Mouse (Mus musculus) kidney, postnatal 10 days (tissue): ENCODE measurements around the gene Itgav.
"Not testable (repeated sequence)": the region's sequence is repeated elsewhere in the genome, so short reads cannot be mapped to it uniquely, and the experiment has no call there.

Experiments
- DNase-seq: peaks from one replicate; pipeline ENCODE4 v3.0.0; 2021; ENCODE audit warnings: mixed read lengths

Itgav gene

DNA sequence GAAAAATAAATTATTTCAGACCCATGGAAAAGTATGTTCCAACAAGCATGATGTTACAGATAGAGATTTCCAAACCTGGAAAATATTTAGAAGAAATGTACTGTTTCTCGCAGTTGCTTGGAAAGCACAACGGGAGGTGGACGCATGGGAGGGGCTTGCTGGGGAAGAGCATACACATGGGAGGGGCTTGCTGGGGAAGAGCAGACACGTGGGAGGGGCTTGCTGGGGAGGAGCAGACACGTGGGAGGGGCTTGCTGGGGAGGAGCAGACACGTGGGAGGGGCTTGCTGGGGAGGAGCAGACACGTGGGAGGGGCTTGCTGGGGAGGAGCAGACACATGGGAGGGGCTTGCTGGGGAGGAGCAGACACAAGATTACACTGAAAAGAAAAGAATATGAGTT is 10.9 kb upstream of the Itgav start:
- DNase-seq = not testable (repeated sequence)

DNA sequence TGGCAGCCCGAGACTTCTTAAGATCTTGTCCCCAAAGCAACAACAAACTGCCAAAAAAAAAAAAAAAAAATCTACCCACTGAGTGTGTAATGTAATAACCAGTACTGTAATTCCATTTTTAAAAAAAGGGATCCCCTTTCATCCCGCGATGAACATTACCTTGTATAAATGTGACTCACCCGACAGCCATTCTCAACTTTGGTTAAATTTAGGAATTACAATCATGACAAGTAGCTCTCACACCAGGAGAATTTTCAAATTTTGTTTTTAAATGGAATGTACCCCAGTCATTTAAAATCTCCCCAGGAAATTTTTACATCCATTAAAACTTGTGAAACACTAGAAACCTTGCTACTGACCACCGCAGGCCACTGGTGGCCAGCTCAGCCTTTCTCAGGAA is 10.3 kb upstream of the Itgav start:
- DNase-seq = no peak

DNA sequence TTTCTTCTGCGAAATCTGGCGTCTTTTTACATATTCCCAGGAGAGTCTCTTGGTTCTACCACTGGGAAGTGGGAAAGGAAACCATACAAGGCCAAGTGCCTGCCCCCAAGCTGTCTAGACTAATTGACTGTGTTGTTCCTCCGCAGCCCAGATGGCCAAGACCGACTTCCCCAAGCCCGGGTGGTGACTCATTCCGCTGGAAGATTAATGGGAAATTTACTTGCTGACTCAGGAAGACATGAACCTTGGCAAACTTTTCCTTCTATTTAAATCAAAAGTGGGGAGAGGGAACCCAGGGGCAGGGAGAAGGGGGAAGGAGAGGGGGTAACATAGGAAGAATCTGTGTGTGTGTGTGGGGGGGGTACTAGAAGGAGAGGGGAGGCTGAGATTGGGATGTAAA is 9.4 kb upstream of the Itgav start:
- DNase-seq = peak; percentile 91

DNA sequence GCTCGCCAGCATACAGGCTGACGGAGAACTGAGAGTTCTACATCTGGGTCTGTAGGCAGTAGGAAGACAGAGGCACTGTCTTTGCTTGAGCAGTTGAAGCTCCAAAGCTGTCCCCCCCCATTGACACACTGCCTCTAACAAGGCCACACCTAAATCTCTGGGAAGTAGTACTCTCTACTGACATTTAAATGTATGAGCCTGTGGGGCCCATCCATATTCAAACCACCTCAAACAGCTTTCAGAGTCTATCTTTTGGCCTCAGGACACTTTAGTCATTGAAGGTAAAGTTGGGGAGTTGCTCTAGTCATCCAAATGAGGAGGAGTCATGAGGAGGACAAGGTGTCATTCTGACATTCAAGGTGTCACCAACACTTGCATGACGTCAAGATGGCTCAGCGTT is 5.9 kb upstream of the Itgav start:
- no peak for DNase-seq

DNA sequence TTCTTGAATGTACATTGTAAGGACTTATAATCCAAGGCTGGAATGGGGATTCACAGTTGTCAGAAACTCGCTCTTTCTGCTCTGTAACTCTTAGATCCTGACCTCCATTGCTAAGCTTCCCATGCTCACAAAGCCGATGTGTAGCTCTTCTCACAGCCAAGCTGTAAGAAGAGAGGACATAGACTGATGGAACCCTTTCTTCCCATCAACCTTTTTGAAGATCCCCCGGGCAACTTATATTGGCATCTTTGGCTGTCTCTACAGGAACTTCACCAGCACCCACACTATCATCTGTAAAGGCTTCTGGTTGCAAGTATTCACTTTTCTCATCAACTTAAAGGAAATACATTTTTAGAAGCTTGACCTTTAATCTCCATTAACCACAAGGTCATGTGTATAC is 2.6 kb upstream of the Itgav start:
- DNase-seq = no peak

DNA sequence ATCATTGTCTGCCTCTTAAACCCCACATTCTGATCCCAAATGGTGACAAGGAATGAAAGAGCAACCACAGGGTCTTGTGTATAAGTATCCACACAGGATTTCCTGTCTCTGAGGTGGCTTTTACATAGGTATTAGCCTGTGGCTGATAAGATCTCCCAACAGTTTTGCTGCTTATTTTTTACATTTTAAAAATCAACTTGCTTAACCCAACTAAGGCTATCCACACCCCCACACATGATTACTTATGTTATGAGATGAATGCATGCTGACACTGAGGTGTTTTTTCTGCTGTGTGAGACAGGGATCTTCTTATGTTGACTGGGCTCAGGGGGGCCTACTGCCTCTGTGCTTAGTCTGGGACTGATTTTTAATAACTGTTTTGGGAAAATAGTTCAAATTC is 1.3 kb upstream of the Itgav start:
- DNase-seq = no peak

DNA sequence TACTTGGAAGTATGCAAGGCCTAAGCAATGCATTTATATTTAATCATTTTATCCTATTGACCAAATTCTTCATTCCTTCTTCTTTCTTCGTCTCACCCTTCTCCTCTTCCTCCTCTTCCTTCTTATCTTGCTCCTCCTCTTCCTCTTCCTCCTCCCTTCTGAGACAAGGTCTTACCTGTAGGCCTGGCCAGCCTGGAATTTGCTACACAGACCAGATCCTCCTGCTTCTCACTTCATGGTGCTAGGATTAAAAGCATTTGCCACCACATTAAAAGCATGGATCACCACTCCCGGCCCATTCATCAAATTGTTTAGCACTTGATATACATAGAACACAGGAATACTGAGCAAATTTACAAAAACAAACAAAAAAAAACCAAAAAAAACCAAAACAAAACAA is 851 bp upstream of the Itgav start:
- no peak for DNase-seq

DNA sequence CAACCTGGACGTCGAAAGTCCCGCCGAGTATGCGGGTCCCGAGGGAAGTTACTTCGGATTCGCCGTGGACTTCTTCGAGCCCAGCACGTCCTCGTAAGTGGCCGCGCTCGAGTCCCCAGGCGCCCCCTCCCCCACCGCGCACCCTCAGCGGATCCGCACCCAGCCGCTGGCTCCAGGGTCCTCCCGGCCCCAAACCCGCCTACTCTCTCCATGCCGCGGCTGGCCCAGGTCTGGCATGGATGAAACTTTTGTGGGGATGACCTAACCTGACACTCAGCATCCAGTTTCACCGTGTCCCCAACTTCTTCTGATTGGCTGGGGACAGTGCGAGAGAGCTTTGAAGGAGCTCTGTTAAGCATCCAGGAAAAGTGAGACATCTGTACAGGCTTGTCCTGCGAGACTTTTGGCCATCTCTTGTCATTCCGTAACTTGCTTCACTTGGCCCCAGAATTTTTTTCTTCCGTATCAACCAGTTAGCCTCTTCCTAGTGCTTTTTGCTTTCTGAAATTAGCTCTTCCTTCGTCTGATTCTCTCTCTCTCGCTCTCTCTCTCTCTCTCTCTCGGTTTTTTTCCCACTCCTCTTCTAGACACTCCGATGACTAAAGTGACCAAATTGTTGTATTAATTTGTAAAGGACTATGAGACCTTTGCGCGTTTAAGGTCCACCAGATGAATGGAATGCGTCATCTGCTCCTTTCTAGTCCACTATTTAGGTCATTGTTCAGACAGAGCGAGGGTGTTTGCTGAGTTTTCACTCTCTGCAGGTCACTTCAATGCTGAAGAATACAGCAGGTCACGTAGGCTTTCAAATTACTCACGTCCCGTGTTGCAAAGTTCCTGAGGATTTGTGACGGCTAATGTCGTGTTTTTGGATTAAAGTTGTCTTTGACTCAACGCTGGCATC is 882 bp downstream of the Itgav start:
- DNase-seq = peak; percentile 84

DNA sequence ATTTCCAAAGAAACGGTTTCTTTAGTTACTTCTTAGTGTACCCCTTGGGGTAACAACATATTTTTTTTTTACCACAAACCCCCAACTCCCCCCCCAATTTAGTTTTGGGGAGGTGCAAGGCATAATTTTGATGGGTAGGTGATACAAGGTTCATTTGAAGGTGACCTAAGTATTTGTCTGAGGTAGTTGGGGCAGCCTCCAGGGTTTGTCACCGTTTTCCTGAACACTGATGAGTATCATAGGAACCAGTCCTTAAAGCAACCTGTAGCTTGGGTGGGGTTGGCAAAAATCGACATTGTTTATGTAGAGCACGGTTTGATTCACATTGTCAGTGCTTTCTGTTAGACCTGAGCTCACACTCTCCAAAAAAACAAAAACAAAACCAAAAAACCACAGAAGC is 1.6 kb downstream of the Itgav start:
- no peak for DNase-seq

DNA sequence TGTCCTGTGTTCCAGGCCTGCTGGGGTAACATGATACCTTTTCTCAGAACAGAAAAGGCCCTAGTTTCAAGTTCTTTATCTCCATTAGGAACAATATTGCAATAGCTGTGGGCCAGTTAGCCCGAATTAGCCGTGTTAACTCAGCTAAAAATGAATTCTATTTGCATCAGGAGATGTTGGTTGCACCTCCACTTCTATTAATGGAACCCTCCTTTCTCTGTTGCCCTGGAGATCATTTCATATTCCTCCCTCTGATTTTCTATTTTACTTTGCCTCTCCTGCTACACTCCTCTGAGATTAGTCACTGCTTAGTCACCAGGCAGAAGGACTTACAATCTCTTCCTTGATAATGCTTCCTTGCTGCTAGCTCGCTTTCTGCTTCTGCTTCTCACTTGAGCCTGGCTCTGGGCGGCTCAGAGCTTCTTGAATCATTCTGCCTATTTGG is 4.1 kb downstream of the Itgav start:
- no peak for DNase-seq

DNA sequence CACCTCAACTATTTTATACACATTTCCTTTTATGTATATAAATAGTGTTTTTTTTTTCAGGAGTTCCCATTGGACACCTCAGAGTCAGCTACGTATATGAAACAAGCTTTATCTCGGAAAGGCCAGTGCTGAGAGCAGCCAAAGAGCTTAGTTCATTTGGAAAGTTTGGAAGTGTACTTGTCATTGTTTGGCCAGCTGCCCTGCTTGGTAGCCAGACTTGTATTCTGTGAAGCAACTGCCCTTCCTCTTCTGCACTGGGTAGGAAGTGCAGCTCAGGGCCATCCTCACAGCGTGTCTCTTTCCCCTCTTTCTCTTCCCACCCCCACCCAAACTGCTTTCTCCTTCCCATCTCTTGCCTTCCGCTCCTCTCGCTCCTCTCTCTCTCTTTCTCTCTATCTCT is 5.1 kb downstream of the Itgav start:
- DNase-seq = peak; percentile 76

DNA sequence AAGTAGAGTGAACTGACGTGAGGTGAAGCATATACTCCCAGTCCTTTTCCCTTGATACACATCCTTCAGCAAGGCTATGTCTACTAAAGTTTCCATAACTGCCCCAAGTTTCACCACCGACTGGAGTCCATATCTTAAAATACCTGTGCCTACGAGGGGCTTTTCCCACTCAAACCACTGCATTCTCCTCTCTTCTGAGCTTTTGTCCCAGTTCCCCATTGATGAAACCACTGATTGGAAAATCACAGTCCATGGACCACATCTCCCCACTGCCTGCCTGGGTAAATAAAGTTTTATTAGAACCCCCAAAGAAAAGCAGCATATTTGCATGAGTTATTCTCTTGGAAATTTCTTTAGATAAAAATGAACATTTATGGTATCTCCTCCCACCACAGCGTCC is 8.7 kb downstream of the Itgav start:
- no peak for DNase-seq

DNA sequence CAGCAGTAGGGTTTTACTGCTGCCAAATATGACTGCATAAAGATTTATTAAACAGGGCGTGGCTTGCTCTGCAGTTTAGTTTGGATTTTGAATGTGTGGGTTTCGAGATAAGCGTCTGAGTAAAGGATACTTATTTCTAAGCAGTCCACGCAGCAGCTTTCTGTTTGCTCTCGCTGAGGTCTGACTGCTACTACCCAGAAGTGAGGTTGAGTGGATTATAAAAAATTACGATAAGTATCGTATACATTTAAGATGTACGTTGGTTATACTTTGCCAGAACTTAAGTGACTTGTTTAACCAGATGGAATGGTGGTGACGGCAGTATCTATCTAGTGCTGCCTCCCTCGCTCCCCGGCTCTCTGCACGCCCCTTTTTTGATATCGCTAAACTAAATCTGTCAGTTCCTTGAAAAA is 9.8 kb downstream of the Itgav start:
- no peak for DNase-seq

DNA sequence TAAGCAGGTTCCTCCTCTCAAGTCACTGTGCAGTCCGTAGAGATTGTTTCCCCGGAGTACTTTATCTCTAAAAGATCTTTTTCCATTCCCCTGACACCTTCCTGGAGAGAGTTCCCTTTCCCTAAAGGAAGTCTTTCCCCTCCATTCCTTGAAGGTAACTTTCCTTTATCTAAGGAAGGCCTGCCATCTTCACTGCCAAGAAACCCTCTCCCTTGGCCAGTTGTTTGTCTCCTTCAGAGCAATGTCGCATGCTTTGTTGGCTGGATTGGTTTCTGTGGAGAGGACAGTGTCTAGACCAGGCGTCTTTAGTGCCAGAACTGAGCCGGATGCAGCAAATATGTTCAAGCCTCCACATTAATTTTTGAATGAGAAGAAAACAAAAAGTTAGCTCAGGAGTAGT is 11.1 kb downstream of the Itgav start:
- no peak for DNase-seq

DNA sequence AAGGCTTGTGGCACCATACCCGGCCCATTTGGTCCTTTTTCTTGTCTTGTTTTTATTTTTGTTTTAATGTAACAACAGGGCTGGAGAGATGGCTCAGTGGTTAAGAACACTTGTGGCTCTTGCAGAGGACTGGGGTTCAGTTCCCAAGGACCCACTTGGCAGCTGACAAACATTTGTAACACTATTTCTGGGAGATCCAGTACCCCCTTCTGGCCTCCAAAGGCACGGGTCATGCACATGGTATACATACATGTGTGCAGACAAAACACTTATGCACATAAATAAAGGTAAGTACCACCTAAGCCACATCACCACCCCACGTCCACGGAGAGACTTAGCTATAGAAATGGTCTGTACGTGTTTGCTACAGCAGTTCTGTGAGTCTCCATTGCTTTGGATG is 12.6 kb downstream of the Itgav start:
- no peak for DNase-seq

DNA sequence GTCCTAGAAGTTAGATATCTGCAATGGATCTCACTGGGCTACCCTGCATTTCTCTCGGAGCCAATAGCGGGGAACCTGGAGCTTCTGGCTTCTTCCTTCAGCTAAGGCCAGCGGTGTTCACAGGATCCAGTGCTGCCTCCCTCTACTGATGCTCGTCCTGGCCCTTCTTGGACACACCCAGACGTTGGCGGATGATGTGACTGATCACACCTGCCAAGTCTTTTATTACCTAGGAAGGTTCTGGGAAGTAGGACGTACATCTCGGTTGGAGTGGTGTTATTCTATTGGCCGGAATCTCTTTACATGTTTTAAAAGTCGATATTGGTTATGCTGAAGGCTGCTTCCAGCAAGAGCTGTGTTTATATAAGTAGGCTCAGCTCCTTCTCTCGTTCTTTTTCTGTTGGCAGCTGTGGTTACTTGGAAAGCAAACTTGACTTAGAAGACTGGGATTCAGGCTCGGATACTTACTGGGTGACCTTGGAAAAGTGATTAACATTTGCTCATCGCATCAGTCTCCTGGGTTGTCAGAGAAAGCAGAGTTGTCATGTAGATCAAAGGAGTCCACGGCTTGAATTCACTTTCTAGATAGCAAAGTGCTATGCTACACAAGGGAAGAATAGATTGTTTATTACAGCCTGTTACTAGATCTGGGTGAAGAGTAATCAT is 14.5 kb downstream of the Itgav start:
- DNase-seq = no peak

DNA sequence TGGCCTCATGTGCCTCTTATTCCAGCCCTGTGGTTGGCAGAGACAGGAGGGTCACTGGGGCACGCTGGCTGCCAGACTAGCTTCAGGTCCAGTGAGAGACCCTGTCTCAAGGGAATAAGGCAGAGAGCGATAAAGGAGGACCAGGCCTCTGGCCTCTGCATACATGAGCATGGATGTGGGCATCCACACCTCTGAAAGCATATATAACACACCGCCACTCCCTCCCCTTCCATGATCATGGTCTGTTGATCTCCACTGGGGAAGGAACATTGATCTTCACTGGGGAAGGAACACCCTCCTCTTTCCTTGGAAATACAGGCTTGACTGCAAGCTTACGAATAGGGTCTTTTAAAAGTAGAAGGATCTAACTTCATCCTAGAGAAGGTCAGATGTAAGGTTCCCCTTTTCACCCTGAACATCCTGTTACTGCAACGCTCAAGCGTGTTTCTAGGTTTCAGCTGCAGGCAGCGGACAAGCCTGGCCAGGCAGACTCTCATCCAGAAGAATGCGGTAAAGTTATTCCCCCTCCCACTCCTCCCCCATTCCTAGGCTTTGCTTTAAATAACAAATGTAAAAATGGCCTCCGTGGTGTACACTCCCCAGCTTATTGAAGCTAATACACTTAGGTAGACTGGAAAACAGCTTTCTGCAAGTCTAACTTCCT is 15.4 kb downstream of the Itgav start:
- peak; percentile 34 for DNase-seq

DNA sequence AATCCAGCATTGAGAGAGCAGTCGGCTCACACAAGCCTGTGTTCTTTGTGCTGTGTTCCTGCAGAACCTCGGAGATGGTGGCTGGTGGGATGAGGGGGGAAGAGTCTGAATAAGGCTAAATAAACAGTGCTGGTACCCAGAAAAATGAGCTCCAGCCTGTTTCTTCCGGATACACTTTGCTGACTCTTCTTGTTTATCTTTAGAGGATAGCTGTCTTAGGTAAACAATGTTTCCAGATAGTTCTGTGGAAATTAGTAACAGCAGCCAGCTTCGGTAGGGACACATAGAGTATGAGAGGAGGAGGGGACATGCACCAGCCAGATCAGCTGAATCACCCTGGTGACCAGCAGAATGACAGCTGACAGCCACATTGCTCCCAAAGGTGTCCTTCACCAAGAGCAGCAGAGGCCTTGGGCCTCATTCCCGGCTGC is 16.4 kb downstream of the Itgav start:
- DNase-seq = no peak

DNA sequence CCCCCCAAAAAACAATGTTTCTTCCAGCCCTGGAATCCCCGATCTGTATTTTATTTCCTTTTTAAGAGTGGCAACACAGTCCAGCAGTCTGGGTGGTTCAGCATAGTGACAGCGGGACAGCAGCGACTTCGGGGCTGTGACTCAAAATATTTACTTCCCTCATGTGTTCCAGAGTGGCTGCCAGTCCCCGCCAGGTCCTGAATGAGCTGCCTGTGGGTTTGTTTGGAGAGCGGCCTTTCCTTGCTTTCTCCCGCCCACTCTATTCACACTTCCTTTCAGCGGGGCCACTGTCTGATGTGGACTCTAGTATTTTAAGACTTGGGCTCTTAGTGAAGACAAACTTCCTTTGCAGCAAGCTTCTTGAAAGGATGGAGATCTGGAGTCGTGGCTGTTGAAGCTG is 18.0 kb downstream of the Itgav start:
- peak; percentile 39 for DNase-seq

DNA sequence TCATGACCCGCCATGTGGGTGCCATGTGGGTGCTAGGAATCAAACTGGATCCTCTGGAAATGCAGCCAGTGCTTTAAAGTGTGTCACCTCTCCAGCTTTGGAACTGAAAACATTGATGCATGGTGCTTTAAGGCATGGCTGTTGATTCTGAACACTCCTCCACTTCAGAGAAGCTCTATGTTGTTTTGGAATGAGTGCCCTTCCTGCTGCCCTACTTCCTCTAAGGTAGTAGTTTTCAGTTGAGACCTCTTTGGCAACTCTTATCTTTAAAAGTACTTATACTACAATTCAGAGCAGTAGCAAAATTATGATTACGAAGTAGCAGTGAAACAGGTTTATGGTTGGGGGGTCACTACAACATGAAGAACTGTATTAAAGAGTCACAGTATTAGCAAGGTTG is 18.6 kb downstream of the Itgav start:
- no peak for DNase-seq

DNA sequence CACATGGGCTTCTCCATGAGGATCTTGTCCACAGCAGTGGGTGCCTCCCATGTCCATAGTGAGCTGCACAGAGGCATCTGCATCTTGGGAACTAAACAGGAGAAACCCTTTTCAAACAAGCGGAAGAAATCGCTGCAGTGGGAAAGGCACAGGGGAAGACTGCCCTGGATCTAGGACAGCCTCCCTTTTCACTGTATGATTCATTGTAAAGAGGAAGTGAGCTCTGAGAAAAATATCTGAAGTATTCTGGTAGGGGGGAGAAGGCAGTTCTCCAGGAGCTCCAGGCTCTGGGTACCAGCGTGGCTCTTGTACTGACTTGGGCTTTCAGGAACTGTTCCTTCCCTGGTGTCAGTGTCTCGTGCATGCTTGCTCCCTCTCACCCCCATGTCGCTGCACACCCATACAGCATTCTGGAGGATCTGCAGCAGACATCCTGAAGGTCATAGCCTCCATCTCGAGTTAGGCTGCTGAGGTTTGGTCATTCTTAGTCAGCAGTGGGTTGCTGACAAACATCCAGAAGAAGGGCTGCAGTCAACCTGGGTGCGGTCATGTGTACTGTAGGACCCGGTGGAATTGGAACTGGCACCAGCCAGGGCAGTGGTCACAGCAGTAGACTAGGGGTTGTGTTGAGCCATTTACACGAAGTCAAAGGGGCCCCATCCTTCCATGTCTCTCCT is 20.2 kb downstream of the Itgav start:
- peak; percentile 44 for DNase-seq

DNA sequence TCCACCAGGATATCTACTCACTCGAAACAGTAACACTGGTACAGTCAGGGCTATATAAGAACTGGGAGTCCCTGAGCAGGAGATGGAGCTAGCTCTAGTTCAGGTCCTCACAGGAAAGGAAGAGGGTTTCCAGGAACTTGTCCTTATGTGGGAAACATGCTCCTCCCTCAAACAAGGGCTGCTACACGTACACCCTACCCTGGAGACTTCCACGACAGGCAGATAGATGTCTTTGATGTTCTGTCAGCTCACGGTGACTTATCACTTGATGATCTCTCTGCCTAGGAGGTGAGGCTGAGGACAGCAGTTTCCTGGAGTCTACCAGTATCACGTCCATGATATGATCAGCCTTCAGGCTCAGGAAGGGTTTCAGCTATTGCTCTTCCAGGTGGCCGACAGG is 21.1 kb downstream of the Itgav start:
- no peak for DNase-seq

DNA sequence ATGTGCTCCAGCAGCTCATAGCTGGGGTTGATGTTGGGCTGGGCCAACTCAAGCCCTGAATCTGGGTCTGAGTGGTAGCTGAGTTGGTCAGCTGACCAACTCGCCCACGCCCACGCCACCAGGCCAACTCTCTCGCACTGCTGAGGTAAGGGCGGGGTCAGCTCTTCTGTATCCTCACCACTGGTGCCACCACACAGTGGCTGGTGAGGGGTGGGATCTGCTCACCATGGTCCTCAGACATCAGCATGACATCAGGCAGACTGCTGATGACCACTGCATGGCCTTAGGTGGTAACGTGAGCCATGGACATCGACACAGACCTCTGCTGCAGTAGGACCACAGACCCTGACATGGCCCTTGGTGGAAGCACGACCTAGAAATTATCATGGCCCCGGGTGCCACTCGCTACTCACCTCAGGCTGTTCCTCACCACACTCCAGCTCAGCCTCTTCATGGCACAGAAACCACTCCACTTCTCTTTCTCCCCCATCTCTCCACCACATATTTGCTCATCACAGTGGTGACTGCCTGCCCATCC is 24.5 kb downstream of the Itgav start:
- no peak for DNase-seq
